Mouse (Mus musculus) right cerebral cortex, postnatal 14 days (tissue): ENCODE measurements around the gene Crls1.

Source experiments
- DNase-seq: peaks from one replicate; pipeline ENCODE4 v3.0.0; 2022

Gene Crls1

DNA sequence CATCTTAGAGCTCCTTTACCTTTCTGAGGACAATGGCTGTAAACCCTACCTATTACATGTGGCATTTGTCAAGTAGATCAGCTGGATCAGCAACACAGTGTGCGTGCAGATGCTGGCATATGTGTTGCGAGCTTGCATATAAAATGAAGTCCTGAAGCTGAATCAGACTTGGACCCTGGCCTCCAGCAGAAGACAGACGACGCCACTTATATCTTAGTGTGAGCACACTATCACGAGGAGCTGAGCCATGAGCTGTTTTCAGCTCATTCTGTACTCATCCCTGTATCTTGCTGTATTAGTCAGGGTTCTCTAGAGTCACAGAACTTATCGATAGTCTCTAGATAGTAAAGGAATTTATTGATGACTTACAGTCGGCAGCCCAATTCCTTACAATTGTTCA, 38.8 kb downstream of the Crls1 start:
- DNase-seq = no peak

DNA sequence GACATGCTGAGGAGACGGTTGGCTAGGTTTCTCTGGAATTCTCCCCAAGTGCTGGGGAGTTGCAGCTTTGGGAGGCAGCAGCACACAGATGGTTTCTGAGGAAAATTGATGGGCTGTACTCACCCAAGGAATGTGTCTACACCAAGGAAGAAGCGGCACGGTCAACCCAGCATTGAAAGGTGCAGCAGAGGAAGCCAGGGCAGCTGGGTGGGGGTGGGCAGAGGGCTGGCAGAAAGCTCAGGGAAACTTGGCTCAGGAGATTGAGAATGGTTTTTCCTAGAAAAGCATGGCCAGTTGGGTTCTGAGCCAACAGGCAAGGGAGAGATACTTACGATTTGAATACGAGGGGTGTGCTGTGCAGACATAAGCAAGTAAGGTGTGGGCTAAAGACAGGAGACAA, 47.4 kb downstream of the Crls1 start:
- no peak for DNase-seq

DNA sequence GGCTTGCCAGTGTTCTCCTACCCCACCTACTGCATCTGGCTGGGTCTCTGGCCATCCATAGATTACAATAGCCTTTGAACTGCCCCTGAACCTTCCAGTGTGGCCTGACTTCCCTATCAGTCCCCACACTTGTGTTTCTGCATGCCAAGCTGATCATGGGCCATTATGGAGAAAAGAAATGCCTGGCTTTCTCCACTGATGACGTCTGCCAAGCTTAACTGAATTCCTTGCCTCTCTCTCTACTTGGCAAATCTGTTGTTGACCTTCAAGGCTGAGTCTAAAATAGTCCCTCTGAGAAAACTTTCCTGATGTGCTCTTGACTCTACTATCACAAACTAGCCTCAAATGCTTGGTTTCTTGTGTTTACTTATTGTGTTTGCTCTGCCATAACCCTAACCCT, 51.7 kb downstream of the Crls1 start:
- DNase-seq = no peak

DNA sequence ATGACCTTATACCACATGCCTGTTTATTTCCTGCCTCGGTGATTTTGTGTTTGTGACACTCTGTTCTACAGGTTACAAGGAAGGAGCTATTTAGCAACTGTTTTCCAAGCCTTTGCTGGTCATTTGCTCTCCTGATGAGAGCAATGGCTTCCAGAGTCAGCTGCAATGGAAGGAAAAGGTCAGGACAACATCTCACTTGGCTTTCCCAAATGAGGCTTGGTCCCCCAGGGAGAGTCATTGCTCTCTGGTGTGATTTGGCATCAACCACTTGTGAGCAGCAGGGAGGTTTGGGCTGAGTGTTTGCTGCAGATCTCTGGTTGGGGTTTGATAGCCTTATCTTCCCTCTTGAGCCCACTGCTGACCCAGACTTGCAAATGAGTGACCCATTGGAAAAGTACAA, 54.1 kb downstream of the Crls1 start:
- DNase-seq = no peak

DNA sequence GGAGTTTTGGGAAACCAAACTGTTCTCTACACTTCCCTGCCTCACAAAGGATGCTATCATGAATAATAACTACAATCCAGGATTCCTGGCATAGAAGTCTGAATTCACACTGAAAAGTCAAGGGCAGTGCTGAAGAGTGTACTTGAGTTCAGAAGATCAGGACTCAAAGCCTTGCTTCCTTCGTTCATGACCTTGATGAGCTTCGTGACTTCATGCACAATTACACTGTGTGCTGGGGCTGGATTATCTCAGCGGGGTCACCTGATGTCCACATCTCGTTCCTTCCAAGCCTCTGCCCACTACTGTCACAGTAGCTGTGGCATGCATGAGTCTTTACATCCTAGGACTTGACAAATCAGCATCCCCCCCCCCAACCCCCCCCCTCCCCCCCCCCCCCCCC, 55.2 kb downstream of the Crls1 start:
- no peak for DNase-seq

DNA sequence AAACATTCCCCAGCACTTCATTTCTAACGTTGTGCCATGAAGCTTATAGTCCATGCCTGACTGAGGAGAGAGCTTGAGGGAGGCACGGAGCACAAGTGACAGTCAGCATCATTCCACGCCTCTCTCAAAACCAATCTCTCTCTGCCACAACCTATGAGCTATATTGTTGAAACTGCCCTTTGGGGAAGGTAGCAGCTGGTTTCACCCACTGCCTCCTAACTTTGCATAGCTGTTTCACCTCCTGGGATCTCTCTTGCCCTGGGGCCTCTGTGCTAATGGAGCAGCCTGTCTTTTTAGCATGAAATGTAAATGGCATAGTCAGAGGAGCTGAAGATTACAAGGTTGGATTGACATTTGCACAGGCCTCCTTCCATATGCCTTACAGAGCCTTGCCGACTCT, 55.6 kb downstream of the Crls1 start:
- DNase-seq = no peak

DNA sequence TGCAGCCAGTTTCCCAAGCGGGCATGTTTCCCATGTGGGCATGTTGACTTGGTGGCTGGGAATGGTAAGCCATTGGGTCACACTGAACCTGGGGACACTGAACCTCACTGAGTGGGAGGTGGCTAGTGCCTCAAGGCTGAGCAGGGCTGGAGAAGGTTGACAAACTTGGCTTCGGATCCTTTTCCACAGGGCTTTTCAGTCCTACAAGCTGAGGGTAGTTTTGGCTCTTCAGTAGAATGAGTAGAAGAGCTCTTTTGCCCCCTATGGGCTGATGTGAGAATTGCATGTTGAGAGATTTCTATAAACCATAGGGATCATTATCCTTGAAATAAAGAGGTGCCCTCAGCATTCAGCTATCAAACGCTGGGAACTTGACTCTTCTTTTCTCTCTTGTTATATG, 57.0 kb downstream of the Crls1 start:
- peak; percentile 40 for DNase-seq

DNA sequence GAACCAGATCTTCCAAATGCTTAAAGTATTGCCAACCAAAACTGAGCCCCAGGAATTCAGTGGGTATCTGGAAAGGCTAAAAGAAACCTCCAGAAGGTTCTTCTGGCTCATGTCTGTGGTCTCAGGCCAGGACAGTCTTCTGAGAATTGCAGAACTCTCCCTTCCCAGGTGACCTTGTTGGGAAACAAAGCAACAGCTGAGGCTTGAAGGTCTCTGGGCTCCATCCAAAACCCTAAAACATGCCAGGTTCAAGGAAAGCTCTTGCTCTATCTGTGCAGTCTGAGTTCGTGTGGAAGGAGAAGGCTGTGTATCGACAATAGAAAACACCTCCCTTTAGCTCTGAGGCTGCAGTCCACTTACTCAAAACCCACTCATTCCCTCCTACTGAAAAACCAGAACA, 58.5 kb downstream of the Crls1 start:
- no peak for DNase-seq

DNA sequence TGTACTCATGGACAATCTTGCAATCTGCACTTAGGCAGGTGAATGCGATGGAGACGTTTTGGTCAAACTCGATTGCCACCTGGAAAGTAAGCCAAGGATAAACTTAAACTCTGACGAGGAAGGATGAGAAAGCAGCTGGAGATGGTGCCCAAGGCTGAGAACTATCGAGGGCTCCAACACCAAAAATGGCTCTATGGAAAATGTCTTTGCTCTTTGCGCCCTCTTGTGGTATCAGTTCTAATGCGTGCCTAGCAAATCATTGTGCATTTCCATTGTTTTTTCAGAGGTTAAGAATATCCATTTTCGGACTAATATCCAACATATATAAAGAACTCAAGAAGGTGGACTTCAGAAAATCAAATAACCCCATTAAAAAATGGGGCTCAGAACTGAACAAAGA, 60.3 kb downstream of the Crls1 start:
- DNase-seq = no peak

DNA sequence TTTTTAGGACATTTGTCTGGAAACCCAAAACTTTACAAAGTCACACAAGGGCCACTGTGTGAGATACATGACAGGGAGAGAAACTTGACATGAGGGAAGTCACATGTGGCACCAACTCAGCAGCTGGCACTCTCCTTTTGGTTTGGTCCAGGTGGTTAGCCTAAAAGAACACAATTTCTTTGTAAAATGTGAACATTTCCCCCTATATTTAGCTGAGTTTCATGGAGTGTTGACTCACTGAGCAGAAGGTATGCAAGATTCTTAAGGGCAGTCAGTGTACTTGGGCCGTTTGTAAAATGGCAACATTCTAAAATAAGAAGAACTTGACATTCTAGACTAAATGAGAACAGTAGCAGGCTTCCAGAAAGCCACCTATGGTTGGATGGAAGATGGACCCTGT, 68.3 kb downstream of the Crls1 start:
- no peak for DNase-seq
